Mouse (Mus musculus): ENCODE data around the gene Zfhx3. TPM values are rescaled to one million over a fixed set of nuclear protein-coding genes. Genes with fewer than 3 reads are reported as not detected.

Gene Zfhx3
- polyA plus RNA-seq, 1 experiment from 2014 or later = 60.2 TPM

- Histone ChIP-seq H3K4me2 (no peak overlapping the region), H3K4me1 (peaks cover 38% of the 10 kb centered on the region)
- WGBS = 74% methylated on average over 5 of the region's 5 CpGs
Measured at GRCm38 (mm10) chr8:108781192-108781591, 838.7 kb downstream of the Zfhx3 start.

GRCm38 (mm10) chr8:108783155-108783554 is 840.7 kb downstream of the Zfhx3 start:
- no peak for ATAC-seq (replicated peaks)
- 65% methylated on average over 10 of the region's 10 CpGs for WGBS

More at GRCm38 (mm10) chr8:108781192-108781591, 838.7 kb downstream of the Zfhx3 start:
- Histone ChIP-seq H3K4me3 (no peak overlapping the region), H3K9me3 (no peaks in the 10 kb centered on the region), H3K27me3 (replicated peaks) (no peaks in the 10 kb centered on the region), H3K36me3 (replicated peaks) (no peaks in the 10 kb centered on the region), H3K27ac (no peak overlapping the region), H3K9ac (no peak overlapping the region)
- no peak for ATAC-seq (replicated peaks)

GRCm38 (mm10) chr8:108788156-108788761 is 845.8 kb downstream of the Zfhx3 start:
- WGBS = 18% methylated on average over 6 of the region's 6 CpGs
- no peak overlapping the region for H3K9ac ChIP-seq
- H3K27me3 ChIP-seq (replicated peaks) = no peaks in the 10 kb centered on the region
- peak; percentile 64 for ATAC-seq (replicated peaks)
- H3K4me2 ChIP-seq = peak overlapping the region; percentile 23
- peak overlapping the region; percentile 32 for H3K27ac ChIP-seq
- H3K4me3 ChIP-seq = no peak overlapping the region
- H3K9me3 ChIP-seq = peaks cover 5% of the 10 kb centered on the region; the same call in 1 of the 2 replicates
- peaks cover 44% of the 10 kb centered on the region for H3K4me1 ChIP-seq
- peaks cover 13% of the 10 kb centered on the region for H3K36me3 ChIP-seq (replicated peaks)

More at GRCm38 (mm10) chr8:108783155-108783554, 840.7 kb downstream of the Zfhx3 start:
- Histone ChIP-seq H3K4me1 (peaks cover 31% of the 10 kb centered on the region), H3K9me3 (no peaks in the 10 kb centered on the region), H3K27ac (no peak overlapping the region), H3K27me3 (replicated peaks) (no peaks in the 10 kb centered on the region), H3K9ac (no peak overlapping the region), H3K4me2 (no peak overlapping the region), H3K4me3 (no peak overlapping the region), H3K36me3 (replicated peaks) (no peaks in the 10 kb centered on the region)

GRCm38 (mm10) chr8:108788762-108789157 is 846.3 kb downstream of the Zfhx3 start:
- Histone ChIP-seq H3K27ac (peak overlapping the region; percentile 32; the same call in 1 of the 2 replicates), H3K4me2 (peak overlapping the region; percentile 23), H3K36me3 (replicated peaks) (peaks cover 18% of the 10 kb centered on the region), H3K9ac (no peak overlapping the region), H3K4me3 (no peak overlapping the region), H3K27me3 (replicated peaks) (no peaks in the 10 kb centered on the region), H3K4me1 (peaks cover 42% of the 10 kb centered on the region), H3K9me3 (peaks cover 6% of the 10 kb centered on the region; the same call in 1 of the 2 replicates)
- no peak for ATAC-seq (replicated peaks)
- WGBS = 8% methylated on average over 10 of the region's 10 CpGs

GRCm38 (mm10) chr8:108790559-108791293 is 848.3 kb downstream of the Zfhx3 start:
- Histone ChIP-seq H3K27ac (peak overlapping the region; percentile 26; the same call in 1 of the 2 replicates), H3K4me1 (peaks cover 42% of the 10 kb centered on the region), H3K4me2 (no peak overlapping the region), H3K9me3 (peaks cover 6% of the 10 kb centered on the region; the same call in 1 of the 2 replicates), H3K4me3 (no peak overlapping the region), H3K36me3 (replicated peaks) (peaks cover 29% of the 10 kb centered on the region), H3K27me3 (replicated peaks) (no peaks in the 10 kb centered on the region), H3K9ac (no peak overlapping the region)
- no peak for ATAC-seq (replicated peaks)
- WGBS = 63% methylated on average over 14 of the region's 14 CpGs

GRCm38 (mm10) chr8:108796076-108796475 is 853.6 kb downstream of the Zfhx3 start:
- H3K4me1 ChIP-seq = peaks cover 16% of the 10 kb centered on the region
- peaks cover 33% of the 10 kb centered on the region for H3K36me3 ChIP-seq (replicated peaks)
- no peak for ATAC-seq (replicated peaks)
- H3K4me2 ChIP-seq = no peak overlapping the region
- H3K27me3 ChIP-seq (replicated peaks) = no peaks in the 10 kb centered on the region
- H3K27ac ChIP-seq = no peak overlapping the region
- no peak overlapping the region for H3K9ac ChIP-seq
- WGBS = 97% methylated on average over 3 of the region's 3 CpGs
- H3K9me3 ChIP-seq = peaks cover 6% of the 10 kb centered on the region; the same call in 1 of the 2 replicates
- H3K4me3 ChIP-seq = no peak overlapping the region

GRCm38 (mm10) chr8:108796882-108797281 is 854.4 kb downstream of the Zfhx3 start:
- Histone ChIP-seq H3K9ac (no peak overlapping the region), H3K4me3 (no peak overlapping the region), H3K4me2 (no peak overlapping the region), H3K27me3 (replicated peaks) (no peaks in the 10 kb centered on the region), H3K36me3 (replicated peaks) (peaks cover 33% of the 10 kb centered on the region), H3K27ac (no peak overlapping the region), H3K4me1 (peaks cover 15% of the 10 kb centered on the region), H3K9me3 (peaks cover 6% of the 10 kb centered on the region; the same call in 1 of the 2 replicates)
- ATAC-seq (replicated peaks) = no peak
- 78% methylated on average over 3 of the region's 3 CpGs for WGBS

- H3K36me3 ChIP-seq (replicated peaks) = peaks cover 23% of the 10 kb centered on the region
- no peak for ATAC-seq (replicated peaks)
- peaks cover 15% of the 10 kb centered on the region for H3K4me1 ChIP-seq
- H3K27me3 ChIP-seq (replicated peaks) = no peaks in the 10 kb centered on the region
- WGBS = 40% methylated on average over 12 of the region's 12 CpGs
- H3K9me3 ChIP-seq = peaks cover 4% of the 10 kb centered on the region; the same call in 1 of the 2 replicates
- H3K27ac ChIP-seq = peak overlapping the region; percentile 12
- H3K4me2 ChIP-seq = no peak overlapping the region
- H3K4me3 ChIP-seq = no peak overlapping the region
- H3K9ac ChIP-seq = no peak overlapping the region
Measured at GRCm38 (mm10) chr8:108798012-108798411, 855.6 kb downstream of the Zfhx3 start.

- H3K27me3 ChIP-seq (replicated peaks) = no peaks in the 10 kb centered on the region
- H3K4me2 ChIP-seq = no peak overlapping the region
- WGBS = 93% methylated on average over 6 of the region's 6 CpGs
- peaks cover 11% of the 10 kb centered on the region for H3K36me3 ChIP-seq (replicated peaks)
- H3K4me1 ChIP-seq = peaks cover 15% of the 10 kb centered on the region
- ATAC-seq (replicated peaks) = no peak
- no peaks in the 10 kb centered on the region for H3K9me3 ChIP-seq
- no peak overlapping the region for H3K4me3 ChIP-seq
- no peak overlapping the region for H3K9ac ChIP-seq
- H3K27ac ChIP-seq = 0 out of 2 replicates have a peak overlapping the region, but pooled peaks have one; percentile 8
Measured at GRCm38 (mm10) chr8:108799250-108799649, 856.8 kb downstream of the Zfhx3 start.

- 96% methylated on average over 15 of the region's 15 CpGs for WGBS
- Histone ChIP-seq H3K9me3 (no peaks in the 10 kb centered on the region), H3K27me3 (replicated peaks) (no peaks in the 10 kb centered on the region), H3K9ac (no peak overlapping the region), H3K36me3 (replicated peaks) (peaks cover 5% of the 10 kb centered on the region; the same call in 1 of the 2 replicates), H3K4me2 (no peak overlapping the region), H3K4me1 (peaks cover 18% of the 10 kb centered on the region), H3K27ac (no peak overlapping the region), H3K4me3 (no peak overlapping the region)
- ATAC-seq (replicated peaks) = no peak
Measured at GRCm38 (mm10) chr8:108800357-108800756, 857.9 kb downstream of the Zfhx3 start.

GRCm38 (mm10) chr8:108803017-108803416 is 860.6 kb downstream of the Zfhx3 start:
- Histone ChIP-seq H3K9me3 (no peaks in the 10 kb centered on the region), H3K4me3 (no peak overlapping the region), H3K27ac (no peak overlapping the region), H3K36me3 (replicated peaks) (peaks cover 5% of the 10 kb centered on the region; the same call in 1 of the 2 replicates), H3K4me1 (peaks cover 8% of the 10 kb centered on the region), H3K9ac (no peak overlapping the region), H3K27me3 (replicated peaks) (no peaks in the 10 kb centered on the region), H3K4me2 (no peak overlapping the region)
- 65% methylated on average over 6 of the region's 6 CpGs for WGBS
- ATAC-seq (replicated peaks) = no peak

- no peaks in the 10 kb centered on the region for H3K36me3 ChIP-seq (replicated peaks)
- ATAC-seq (replicated peaks) = no peak
- WGBS = 83% methylated on average over 10 of the region's 10 CpGs
Measured at GRCm38 (mm10) chr8:108811694-108812093, 869.2 kb downstream of the Zfhx3 start.

More at GRCm38 (mm10) chr8:108811694-108812093, 869.2 kb downstream of the Zfhx3 start:
- Histone ChIP-seq H3K4me1 (peaks cover 25% of the 10 kb centered on the region), H3K27me3 (replicated peaks) (no peaks in the 10 kb centered on the region), H3K9me3 (no peaks in the 10 kb centered on the region), H3K9ac (no peak overlapping the region), H3K4me3 (no peak overlapping the region), H3K27ac (no peak overlapping the region), H3K4me2 (no peak overlapping the region)

Measured in midbrain, embryonic 15.5 days (tissue).